In genomic region chr7:113612628-113613027, GRCm38 (mm10) we compare ENCODE assay signal across 23 mouse cellular contexts.
DNase-seq lines count a peak whose midpoint lies in the region; ATAC-seq lines count a peak whose summit lies in the region.
"Had no signal": no experiment of that assay in that cellular context is flagged by ENCODE, and none has a peak within 500 bp of the region (broad histone marks: within the 10 kb centered on the region; RNA-seq: fewer than 3 reads in every experiment).

No protein-coding gene starts in this region.

- WGBS in hindbrain, embryonic 11.5 days = 76% methylated on average over 4 of the region's 4 CpGs

- no peak overlapping the region for H3K4me2 ChIP-seq in hindbrain, embryonic 11.5 days (replicated peaks; ENCODE audit: low read depth, low read length)
- H3K4me2 ChIP-seq: embryonic facial prominence, embryonic 13.5 days; heart, embryonic 11.5 days; hindbrain, embryonic 15.5 days; kidney, embryonic 15.5 days; limb, embryonic 12.5 days; midbrain, embryonic 13.5 days; neural tube, embryonic 15.5 days had no signal

- H3K27me3 ChIP-seq in hindbrain, embryonic 11.5 days (ENCODE audit: control insufficient read depth, insufficient read depth, low read length) = no peaks in the 10 kb centered on the region
- H3K27me3 ChIP-seq: hindbrain, embryonic 15.5 days; kidney, embryonic 15.5 days; midbrain, embryonic 13.5 days; neural tube, embryonic 15.5 days had no signal

- H3K36me3 ChIP-seq in hindbrain, embryonic 11.5 days (ENCODE audit: control insufficient read depth, insufficient read depth, low read length) = no peaks in the 10 kb centered on the region
- H3K36me3 ChIP-seq: embryonic facial prominence, embryonic 13.5 days; hindbrain, embryonic 15.5 days; kidney, embryonic 15.5 days; limb, embryonic 12.5 days; midbrain, embryonic 13.5 days; neural tube, embryonic 15.5 days had no signal

- no peak overlapping the region for H3K4me3 ChIP-seq in hindbrain, embryonic 11.5 days (ENCODE audit: low read depth, low read length)
- H3K4me3 ChIP-seq: embryonic facial prominence, embryonic 13.5 days; hindbrain, embryonic 15.5 days; kidney, embryonic 15.5 days; limb, embryonic 12.5 days; midbrain, embryonic 13.5 days; myocyte; neural tube, embryonic 15.5 days had no signal

- no peak overlapping the region for H3K27ac ChIP-seq in hindbrain, embryonic 11.5 days (ENCODE audit: low read depth, low read length)
- H3K27ac ChIP-seq: embryonic facial prominence, embryonic 13.5 days; hindbrain, embryonic 15.5 days; kidney, embryonic 15.5 days; limb, embryonic 12.5 days; midbrain, embryonic 13.5 days; neural tube, embryonic 15.5 days had no signal

- peak; percentile 14 for DNase-seq in layer of hippocampus, adult 9-11 months
- DNase-seq in layer of hippocampus, postnatal 36 days = no peak
- DNase-seq in spleen, postnatal 36 days (ENCODE audit: low spot score in 2 of 2) = peak; percentile 28 to 43
- DNase-seq in spleen, postnatal 14 days (ENCODE audit: low spot score in 2 of 2) = no peak
- DNase-seq in hindbrain, embryonic 11.5 days (ENCODE audit: low spot score) = no peak
- no peak for DNase-seq in natural killer cell, adult 2 months (ENCODE audit: low spot score in 2 of 2)
- DNase-seq in testis, postnatal 14 days (ENCODE audit: low spot score) = no peak
- DNase-seq: cerebellum, adult 9-11 months; gastrocnemius, postnatal 14 days; heart, postnatal 10 days; kidney, postnatal 4 days; right cerebral cortex, postnatal 25 days had no signal

- no peaks in the 10 kb centered on the region for H3K9me3 ChIP-seq in hindbrain, embryonic 11.5 days (ENCODE audit: control insufficient read depth, low read length)
- H3K9me3 ChIP-seq: embryonic facial prominence, embryonic 13.5 days; hindbrain, embryonic 15.5 days; kidney, embryonic 15.5 days; limb, embryonic 12.5 days; midbrain, embryonic 13.5 days; neural tube, embryonic 15.5 days had no signal

- H3K4me1 ChIP-seq in hindbrain, embryonic 11.5 days (replicated peaks; ENCODE audit: control insufficient read depth, insufficient read depth, low read length) = no peaks in the 10 kb centered on the region
- H3K4me1 ChIP-seq: embryonic facial prominence, embryonic 13.5 days; limb, embryonic 12.5 days had no signal

- H3K9ac ChIP-seq in hindbrain, embryonic 11.5 days (ENCODE audit: low read depth, low read length) = no peak overlapping the region
- H3K9ac ChIP-seq: embryonic facial prominence, embryonic 13.5 days; hindbrain, embryonic 15.5 days; kidney, embryonic 15.5 days; limb, embryonic 12.5 days; midbrain, embryonic 13.5 days; neural tube, embryonic 15.5 days had no signal

- ATAC-seq in megakaryocyte, adult 5-6 weeks (ENCODE audit: poor library complexity, severe bottlenecking) = peak; percentile 88
- ATAC-seq in hindbrain, embryonic 11.5 days (ENCODE audit: low FRiP score) = no peak
- ATAC-seq: forebrain, embryonic 14.5 days; intestine, embryonic 16.5 days; midbrain, embryonic 13.5 days had no signal

Comparison
In these comparisons a context has a peak if more than half of its experiments do, and no peak if none do; other contexts are left out.
1. DNase-seq: peak in layer of hippocampus, adult 9-11 months (single experiment) and spleen, postnatal 36 days (2 of 2); none in layer of hippocampus, postnatal 36 days (0 of 2), spleen, postnatal 14 days (0 of 2), hindbrain, embryonic 11.5 days (single experiment), natural killer cell, adult 2 months (0 of 2) and testis, postnatal 14 days (single experiment).